Mouse (Mus musculus) lung, adult 10 weeks (tissue): ENCODE measurements around the gene Bfsp1. TPM values are rescaled to one million over a fixed set of nuclear protein-coding genes. Genes with fewer than 3 reads are reported as not detected.

Experiments
- polyA plus RNA-seq: library from polyadenylated mRNA; stranded (reverse); fragments of 350-450 nt; fragmentation: Illumina TruSeq; extraction: RNeasy Lipid Tissue Mini Kit (QIAGEN cat#74804); gene quantifications from one replicate; pipeline ENCODE4 v1.2.3, GENCODE M21; 2014; ENCODE audit warnings: low read depth, low replicate concordance; ENCODE audit not compliant: insufficient read depth

Gene Bfsp1
- polyA plus RNA-seq: 1.4 TPM

GRCm38 (mm10) chr2:143862484-143863231 lies at the start of gene Bfsp1:
Gene Bfsp1 (minus strand): TSS chr2:143863173.

Other genes starting within 250 kb of the Bfsp1 start
- gene Dstn, start 52.1 kb upstream of the Bfsp1 start, polyA plus RNA-seq: 432 TPM
- gene Rrbp1, start 148.1 kb upstream of the Bfsp1 start, polyA plus RNA-seq: 117 TPM
- not detected for gene Banf2, start 169.9 kb upstream of the Bfsp1 start, polyA plus RNA-seq